Comparison of ENCODE assay signal across 21 mouse cellular contexts in genomic region chr13:104563019-104563418, GRCm38 (mm10).
DNase-seq lines count a peak whose midpoint lies in the region; ATAC-seq and TF ChIP-seq lines count a peak whose summit lies in the region.
"Had no signal": no experiment of that assay in that cellular context is flagged by ENCODE, and none has a peak within 500 bp of the region (broad histone marks: within the 10 kb centered on the region; RNA-seq: fewer than 3 reads in every experiment).

No protein-coding gene starts in this region.

- H3K4me2 ChIP-seq in embryonic facial prominence, embryonic 13.5 days = no peak overlapping the region
- H3K4me2 ChIP-seq in limb, embryonic 14.5 days (replicated peaks; ENCODE audit: low read depth, low read length, severe bottlenecking) = no peak overlapping the region
- H3K4me2 ChIP-seq: embryonic facial prominence, embryonic 15.5 days; forebrain, embryonic 13.5 days; hindbrain, embryonic 12.5 days had no signal

- peak overlapping the region; percentile 51; the same call in 1 of the 2 replicates for H3K27ac ChIP-seq in embryonic facial prominence, embryonic 13.5 days
- 0 out of 2 replicates have a peak overlapping the region, but pooled peaks have one; percentile 6 for H3K27ac ChIP-seq in limb, embryonic 14.5 days (replicated peaks; ENCODE audit: low read depth, low read length)
- H3K27ac ChIP-seq: embryonic facial prominence, embryonic 15.5 days; forebrain, embryonic 13.5 days; hindbrain, embryonic 12.5 days had no signal

- 12% methylated on average over 2 of the region's 2 CpGs for WGBS in embryonic facial prominence, embryonic 13.5 days
- 18% methylated on average over 2 of the region's 2 CpGs for WGBS in limb, embryonic 14.5 days

- H3K4me3 ChIP-seq in embryonic facial prominence, embryonic 13.5 days = no peak overlapping the region
- no peak overlapping the region for H3K4me3 ChIP-seq in limb, embryonic 14.5 days (replicated peaks; ENCODE audit: low read length)
- H3K4me3 ChIP-seq: embryonic facial prominence, embryonic 15.5 days; forebrain, embryonic 13.5 days; hindbrain, embryonic 12.5 days had no signal

- peaks cover 29% of the 10 kb centered on the region for H3K4me1 ChIP-seq in embryonic facial prominence, embryonic 13.5 days
- H3K4me1 ChIP-seq in limb, embryonic 14.5 days (ENCODE audit: control insufficient read depth, insufficient read depth, low read length) = peaks cover 16% of the 10 kb centered on the region; the same call in 1 of the 2 replicates
- H3K4me1 ChIP-seq: forebrain, embryonic 13.5 days; hindbrain, embryonic 12.5 days had no signal

- intact Hi-C loops in left cerebral cortex, postnatal 25 days (cut with DNase I) = no loop called here

- no peak overlapping the region for H3K9ac ChIP-seq in embryonic facial prominence, embryonic 13.5 days
- no peak overlapping the region for H3K9ac ChIP-seq in limb, embryonic 14.5 days (ENCODE audit: low read depth, low read length, severe bottlenecking)
- H3K9ac ChIP-seq: embryonic facial prominence, embryonic 15.5 days; forebrain, embryonic 13.5 days; hindbrain, embryonic 12.5 days had no signal

- no peak for TF ChIP-seq POLR2A in limb, embryonic 14.5 days (IDR thresholded peaks at IDR 0.05; ENCODE audit: borderline replicate concordance, extremely low read depth, insufficient read depth, insufficient read length)

- H3K27me3 ChIP-seq in embryonic facial prominence, embryonic 13.5 days = no peaks in the 10 kb centered on the region
- no peaks in the 10 kb centered on the region for H3K27me3 ChIP-seq in limb, embryonic 14.5 days (ENCODE audit: control insufficient read depth, insufficient read depth, low read length)
- H3K27me3 ChIP-seq: forebrain, embryonic 13.5 days; hindbrain, embryonic 12.5 days had no signal

- H3K36me3 ChIP-seq in embryonic facial prominence, embryonic 13.5 days = no peaks in the 10 kb centered on the region
- H3K36me3 ChIP-seq in limb, embryonic 14.5 days (ENCODE audit: control insufficient read depth, insufficient read depth, low read length) = no peaks in the 10 kb centered on the region
- H3K36me3 ChIP-seq: embryonic facial prominence, embryonic 15.5 days; G1E; hindbrain, embryonic 12.5 days had no signal

- no peak for ATAC-seq in embryonic facial prominence, embryonic 13.5 days (ENCODE audit: insufficient number of reproducible peaks, insufficient read depth, low FRiP score, low TSS enrichment, low read depth)
- peak; percentile 30; the same call in 1 of the 2 replicates for ATAC-seq in limb, embryonic 14.5 days (ENCODE audit: low FRiP score, low read depth)
- ATAC-seq: CD4-positive, CD25-positive, alpha-beta regulatory T cell, adult 4 months; forebrain, embryonic 13.5 days; hindbrain, embryonic 16.5 days; inflammation-experienced regulatory T-cells, adult 6 months; intestine, postnatal 0 days had no signal

- DNase-seq in embryo, embryonic 10.5 days (ENCODE audit: low spot score) = peak; percentile 28
- DNase-seq in embryo, embryonic 9.5 days (ENCODE audit: extremely low spot score) = no peak
- peak; percentile 62 for DNase-seq in forelimb bud, embryonic 11.5 days (ENCODE audit: low read depth, low spot score)
- DNase-seq in limb, embryonic 14.5 days (ENCODE audit: low spot score) = no peak
- DNase-seq in ovary, adult 18-20 months (ENCODE audit: low spot score) = no peak
- DNase-seq in heart, adult 11 months = no peak
- no peak for DNase-seq in left cerebral cortex, postnatal 25 days (ENCODE audit: low spot score in 2 of 2)
- DNase-seq: adrenal gland, postnatal 14 days; B cell, adult 2 months; gastrocnemius, postnatal 36 days; heart, postnatal 10 days; heart, postnatal 4 days had no signal

- no peaks in the 10 kb centered on the region for H3K9me3 ChIP-seq in embryonic facial prominence, embryonic 13.5 days
- no peaks in the 10 kb centered on the region for H3K9me3 ChIP-seq in limb, embryonic 14.5 days (ENCODE audit: control insufficient read depth, low read length)
- H3K9me3 ChIP-seq: embryonic facial prominence, embryonic 15.5 days; forebrain, embryonic 13.5 days; G1E; hindbrain, embryonic 12.5 days had no signal

Comparison
In these comparisons a context has a peak if more than half of its experiments do, and no peak if none do; other contexts are left out.
1. DNase-seq: peak in embryo, embryonic 10.5 days (single experiment) and forelimb bud, embryonic 11.5 days (single experiment); none in embryo, embryonic 9.5 days (single experiment), limb, embryonic 14.5 days (single experiment), ovary, adult 18-20 months (single experiment), heart, adult 11 months (single experiment) and left cerebral cortex, postnatal 25 days (0 of 2).